Mouse (Mus musculus): ENCODE measurements at regions not wholly inside any gene's neighbourhood (a gene's known extent, or its start where the extent isn't known, plus 50 kb on each side); places are given as distances from the start of the nearest gene placed in this dataset.
A peak's percentile ranks its signal among the peaks of the same experiment; 100 is the strongest.

- DNase-seq (ENCODE audit: low read depth, low spot score): no peak
Measured at GRCm38 (mm10) chr11:16638349-16638748, 113.7 kb upstream of the Egfr start.

GRCm38 (mm10) chr11:16649599-16649998 lies 102.4 kb upstream of the Egfr start:
- no peak for DNase-seq (ENCODE audit: low read depth, low spot score)

- DNase-seq (ENCODE audit: low read depth, low spot score): no peak
Measured at GRCm38 (mm10) chr11:16663806-16664205, 88.2 kb upstream of the Egfr start.

GRCm38 (mm10) chr11:16669453-16670251 lies 82.4 kb upstream of the Egfr start:
- no peak for DNase-seq (ENCODE audit: low read depth, low spot score)

- DNase-seq (ENCODE audit: low read depth, low spot score): no peak
Measured at GRCm38 (mm10) chr11:16670282-16670681, 81.7 kb upstream of the Egfr start.

- peak; percentile 88 for DNase-seq (ENCODE audit: low read depth, low spot score)
Measured at GRCm38 (mm10) chr11:16675951-16676350, 76.1 kb upstream of the Egfr start.

GRCm38 (mm10) chr11:16683538-16683937 lies 68.5 kb upstream of the Egfr start:
- DNase-seq (ENCODE audit: low read depth, low spot score): no peak

GRCm38 (mm10) chr11:16695596-16695995 lies 56.4 kb upstream of the Egfr start:
- DNase-seq (ENCODE audit: low read depth, low spot score): no peak

- DNase-seq (ENCODE audit: low read depth, low spot score): no peak
Measured at GRCm38 (mm10) chr11:16696787-16697186, 55.2 kb upstream of the Egfr start.

GRCm38 (mm10) chr11:16701826-16702225 lies 50.2 kb upstream of the Egfr start:
- no peak for DNase-seq (ENCODE audit: low read depth, low spot score)

Data from ZHBTc4 (cell line).